Mouse (Mus musculus) T-cell, adult 2 months (primary cell): ENCODE measurements around the gene Psma6.
"Not testable (repeated sequence)": the region's sequence is repeated elsewhere in the genome, so short reads cannot be mapped to it uniquely, and the experiment has no call there.

Source experiments
- DNase-seq: peaks from one replicate; pipeline ENCODE4 v3.0.0; 2022; ENCODE audit warnings: low spot score

The Psma6 gene

DNA sequence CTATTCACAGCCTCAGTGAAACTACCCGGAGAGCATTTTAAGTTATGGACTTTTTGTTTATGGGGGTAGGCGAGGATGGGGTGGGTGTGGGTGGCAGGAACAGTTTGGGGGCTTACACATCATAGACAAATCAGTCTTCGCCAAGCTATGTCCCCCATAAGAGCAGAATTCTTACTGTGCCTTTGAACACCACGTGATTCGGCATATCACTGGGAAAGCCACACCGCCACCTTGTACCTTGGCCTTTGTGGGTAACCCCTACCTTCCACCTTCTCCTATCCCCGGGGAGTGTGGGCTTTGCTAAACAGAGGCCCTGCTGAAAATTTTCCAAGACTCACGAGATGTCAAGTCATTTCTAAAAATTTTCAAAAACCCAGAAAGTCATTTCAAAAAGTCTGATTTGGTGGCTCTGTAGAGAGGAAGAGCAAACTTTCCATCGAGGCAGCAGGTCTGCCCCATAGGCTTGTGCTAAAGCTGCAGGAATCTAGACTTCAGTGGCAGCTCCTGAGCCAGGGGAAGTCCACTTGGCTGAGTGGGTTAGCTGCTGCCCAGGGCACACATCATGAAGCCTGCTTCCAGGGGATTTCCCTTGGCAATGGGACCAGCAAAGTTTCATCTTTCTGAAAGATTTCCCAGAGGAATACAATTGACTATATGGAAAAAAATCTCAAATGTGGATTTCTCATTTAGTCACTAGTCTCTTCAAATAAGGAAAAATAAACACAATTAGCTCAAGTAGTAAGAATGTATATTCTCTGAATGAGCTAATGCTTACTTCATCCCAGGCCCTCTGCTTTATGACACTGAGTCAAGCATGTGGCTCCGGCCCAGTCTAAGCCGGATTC is 8.9 kb downstream of the Psma6 start:
- no peak for DNase-seq

DNA sequence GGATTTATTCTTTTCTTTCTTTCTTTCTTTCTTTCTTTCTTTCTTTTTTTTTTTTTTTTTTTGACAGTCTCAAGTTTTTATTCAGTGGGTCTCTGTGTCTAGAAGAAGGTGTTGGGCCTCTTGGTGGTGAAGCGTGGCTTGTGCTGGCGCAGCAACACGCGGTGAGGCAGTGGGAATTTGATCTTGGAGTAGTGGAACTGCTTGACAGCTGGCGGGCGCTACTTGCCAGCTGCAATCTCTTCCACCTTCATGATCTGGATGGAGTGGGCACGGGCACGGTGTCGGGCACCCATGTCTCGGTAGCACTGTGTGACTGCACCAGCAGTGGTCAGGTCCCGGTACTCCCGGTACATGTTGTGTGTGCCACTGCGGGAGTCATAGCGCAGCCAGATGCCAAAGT is 11.6 kb downstream of the Psma6 start:
- not testable (repeated sequence) for DNase-seq

DNA sequence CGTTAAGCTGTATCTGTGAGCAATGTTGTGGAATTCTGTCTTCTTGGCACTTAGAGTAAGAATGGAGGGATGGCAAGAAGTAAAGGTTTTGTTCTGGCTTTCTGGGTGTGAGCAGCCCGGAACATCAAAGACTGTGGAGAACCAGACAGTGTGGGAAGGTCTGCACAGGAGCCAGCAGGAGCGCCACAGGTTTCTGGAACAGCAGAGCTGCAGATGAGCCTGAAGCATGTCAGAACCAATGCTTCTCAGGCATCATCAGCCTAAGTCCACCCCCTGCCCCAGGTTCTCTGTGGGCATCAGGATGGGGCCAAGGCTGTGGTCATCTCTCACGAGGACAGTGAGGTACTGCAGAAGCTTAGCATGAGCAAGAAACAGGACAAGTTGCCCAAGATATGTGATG is 12.5 kb downstream of the Psma6 start:
- DNase-seq: no peak

DNA sequence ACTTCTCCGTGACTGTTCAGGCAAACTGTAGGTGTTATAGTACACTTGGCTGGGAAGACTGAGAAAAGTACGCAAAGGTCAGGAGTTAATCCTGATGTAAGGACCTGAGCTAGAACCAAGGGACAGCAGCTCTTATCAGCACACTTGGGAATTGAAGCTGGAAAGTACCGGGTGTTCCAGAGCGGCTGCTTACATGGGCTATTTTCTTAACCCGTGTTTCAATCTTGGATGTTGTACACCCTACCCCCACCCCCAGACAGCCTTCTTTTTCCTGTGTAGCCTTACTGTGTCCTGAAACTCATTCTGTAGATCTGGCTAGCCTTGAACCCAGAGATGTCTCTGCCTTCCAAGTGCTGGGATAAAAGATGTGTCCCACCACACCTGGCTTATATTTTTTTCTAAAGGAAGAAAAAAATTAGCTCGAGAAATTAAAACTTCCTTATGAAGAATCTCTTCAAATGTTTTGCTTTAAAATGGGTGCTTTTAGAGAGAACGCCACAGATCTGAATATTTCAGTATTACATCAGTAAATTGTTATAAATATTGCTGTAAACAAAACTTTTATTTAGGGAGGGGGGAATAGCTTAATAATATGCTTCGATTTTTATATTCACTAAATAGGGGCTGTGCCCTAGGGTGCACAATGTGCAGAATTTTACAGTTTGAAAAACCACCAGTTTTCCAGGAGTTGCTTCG is 13.7 kb downstream of the Psma6 start:
- no peak for DNase-seq

DNA sequence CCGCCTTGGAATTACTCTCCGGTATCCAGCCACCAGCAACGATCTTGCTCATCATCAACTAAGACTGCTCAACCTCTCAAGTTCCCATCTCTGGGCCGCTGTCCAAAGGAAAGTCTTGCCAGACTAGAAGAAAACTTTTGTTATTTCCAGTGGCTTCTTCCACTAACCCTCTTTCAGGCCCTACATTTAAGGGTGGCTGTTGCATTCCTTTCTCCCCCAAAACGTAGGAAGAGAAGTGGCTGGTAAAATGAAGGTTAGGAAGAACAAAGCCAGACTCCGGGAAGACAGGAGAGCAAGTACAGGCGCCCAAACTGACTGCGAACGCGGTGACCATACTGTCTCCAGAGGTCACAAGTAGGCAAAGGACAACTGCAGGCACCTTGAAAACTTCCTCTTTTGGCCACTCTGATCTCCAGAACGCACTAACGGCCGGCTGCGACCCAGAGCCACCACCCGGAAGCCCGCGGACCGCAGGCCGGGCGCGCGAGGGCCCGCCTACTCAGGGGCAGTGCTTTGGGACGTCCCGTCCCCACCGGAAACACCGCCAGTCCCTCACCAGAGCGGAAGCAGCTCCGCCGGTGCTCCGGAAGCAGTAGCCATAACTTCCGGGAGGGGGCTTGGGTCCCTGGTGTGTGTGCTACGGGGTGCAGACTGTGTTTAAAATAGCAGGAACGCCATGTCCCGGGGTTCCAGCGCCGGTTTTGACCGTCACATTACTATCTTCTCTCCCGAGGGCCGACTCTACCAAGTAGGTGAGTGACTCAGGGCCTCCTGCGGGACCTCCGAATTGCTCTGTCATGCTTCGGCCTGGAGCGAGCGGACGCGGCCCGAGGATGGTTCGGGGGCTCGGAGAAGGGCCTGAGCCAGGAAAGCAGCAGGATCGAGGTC is 14.5 kb downstream of the Psma6 start:
- DNase-seq: peak; percentile 91

DNA sequence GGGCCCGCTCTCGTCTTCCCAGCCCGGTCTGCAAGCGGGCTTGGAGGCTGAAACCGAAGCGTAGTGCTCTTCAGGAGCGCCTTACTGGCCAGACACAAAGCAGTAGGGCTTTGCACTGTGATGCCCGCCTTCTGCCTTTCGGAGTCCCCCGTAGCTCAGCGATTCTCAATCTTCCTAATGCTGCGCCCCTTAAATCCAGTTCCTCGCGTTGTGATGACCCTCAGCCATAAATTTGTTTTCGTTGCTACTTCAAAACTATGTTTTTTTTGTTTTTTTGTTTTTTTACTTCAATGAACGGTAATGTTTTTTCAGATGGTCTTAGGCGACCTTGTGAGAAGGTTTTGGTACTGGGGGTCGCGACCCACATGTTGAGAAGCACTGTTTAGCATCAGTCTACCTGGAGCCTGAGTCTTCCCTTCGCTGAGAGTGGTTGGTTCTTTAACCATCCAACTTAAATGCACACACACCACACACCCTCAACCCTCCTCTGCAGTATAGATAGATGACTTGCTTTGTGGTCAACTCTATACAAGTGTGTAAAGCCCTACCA is 15.2 kb downstream of the Psma6 start:
- no peak for DNase-seq

DNA sequence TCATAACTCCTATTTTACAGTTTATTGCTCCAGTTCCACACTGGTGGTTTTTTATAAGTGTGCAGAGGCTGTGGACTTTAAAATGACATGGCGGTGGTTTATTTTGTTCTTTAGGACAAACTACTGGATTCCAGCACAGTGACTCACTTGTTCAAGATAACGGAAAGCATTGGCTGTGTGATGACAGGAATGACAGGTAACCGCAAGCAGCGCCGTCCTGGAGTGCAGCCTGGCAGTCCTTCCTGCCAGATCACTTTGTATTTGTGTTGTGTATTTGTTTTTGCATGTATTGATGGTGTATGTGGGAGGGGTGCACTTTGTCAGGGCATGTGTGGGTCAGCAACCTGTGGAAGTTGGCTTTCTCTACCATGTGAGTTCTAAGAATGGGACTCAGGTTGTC is 23.9 kb downstream of the Psma6 start:
- no peak for DNase-seq

DNA sequence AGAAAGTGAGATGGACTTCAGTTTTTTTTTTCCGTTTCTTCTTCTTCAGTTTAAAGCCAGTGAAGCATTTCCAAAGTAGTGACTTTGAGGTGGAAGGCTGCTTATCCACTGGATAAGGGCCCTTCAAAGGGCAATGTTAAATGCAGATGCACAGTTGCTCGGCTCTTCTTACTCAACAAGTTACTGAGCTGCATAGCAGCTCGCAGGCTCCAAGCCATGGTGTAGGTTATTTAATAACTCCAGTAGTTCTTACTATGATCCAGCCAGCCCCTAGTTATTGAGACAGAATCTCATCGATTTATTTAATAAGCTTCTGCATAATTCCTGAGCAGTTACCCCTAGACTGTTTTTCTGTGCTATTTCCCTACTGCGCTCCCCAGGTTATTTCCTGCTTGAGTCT is 31.2 kb downstream of the Psma6 start:
- no peak for DNase-seq

DNA sequence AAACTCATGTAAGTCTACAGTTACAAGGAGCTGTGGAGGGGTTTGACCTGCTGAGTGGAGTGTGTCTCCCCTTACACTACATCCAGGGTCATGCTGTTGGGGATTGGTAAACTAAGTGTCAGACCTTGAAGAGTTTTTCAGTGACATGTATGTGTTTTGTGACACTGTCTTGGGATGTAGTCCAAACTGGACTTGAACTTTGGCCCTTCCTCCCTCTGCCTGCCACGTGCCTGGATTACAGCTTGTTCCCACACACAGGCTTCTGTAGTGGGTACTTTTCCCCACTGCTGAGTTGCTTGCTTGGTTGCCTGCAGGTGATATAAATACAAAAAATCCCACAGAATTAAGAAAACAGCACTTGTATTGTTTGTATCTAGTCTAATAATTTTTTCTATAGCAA is 31.7 kb downstream of the Psma6 start:
- DNase-seq: no peak

DNA sequence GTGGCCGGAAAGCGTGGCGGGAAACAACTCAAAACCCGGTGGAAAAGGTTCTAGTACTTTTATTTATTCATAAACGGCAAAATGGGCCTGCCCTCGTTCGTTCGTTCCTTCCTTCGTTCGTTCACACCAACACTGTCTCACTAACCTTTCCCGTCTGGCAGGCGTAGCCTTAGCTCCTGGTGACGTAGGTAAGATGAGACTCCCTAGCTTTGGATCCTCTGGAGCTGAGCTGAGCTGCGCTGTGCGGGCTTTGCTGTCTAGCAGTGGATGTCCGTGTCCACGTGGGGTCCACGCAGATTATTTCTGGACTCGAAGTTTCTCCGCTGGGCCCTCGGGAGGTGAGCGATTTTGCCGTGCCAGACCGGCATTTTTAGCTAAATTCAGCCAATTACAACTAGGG is 36.2 kb downstream of the Psma6 start:
- DNase-seq: no peak

DNA sequence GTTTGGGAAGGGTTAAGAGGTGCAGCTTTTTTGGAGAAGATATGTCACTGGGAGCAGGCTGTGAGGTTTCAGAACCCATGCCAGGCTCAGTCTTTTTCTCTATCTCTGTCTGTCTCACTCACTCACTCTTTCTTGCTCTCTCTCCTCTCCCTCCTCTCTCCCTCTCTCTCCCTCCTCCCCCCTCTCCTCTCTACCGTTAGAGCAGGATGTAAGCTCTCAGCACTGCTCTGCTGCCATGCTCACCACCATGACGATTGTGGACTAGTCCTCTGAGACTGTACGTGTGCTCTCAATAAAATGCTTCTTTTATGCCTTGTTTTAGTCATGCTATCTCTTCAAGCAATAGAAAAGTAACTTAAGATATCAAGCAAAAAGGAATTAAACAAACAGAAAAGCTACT is 38.0 kb downstream of the Psma6 start:
- DNase-seq: no peak

DNA sequence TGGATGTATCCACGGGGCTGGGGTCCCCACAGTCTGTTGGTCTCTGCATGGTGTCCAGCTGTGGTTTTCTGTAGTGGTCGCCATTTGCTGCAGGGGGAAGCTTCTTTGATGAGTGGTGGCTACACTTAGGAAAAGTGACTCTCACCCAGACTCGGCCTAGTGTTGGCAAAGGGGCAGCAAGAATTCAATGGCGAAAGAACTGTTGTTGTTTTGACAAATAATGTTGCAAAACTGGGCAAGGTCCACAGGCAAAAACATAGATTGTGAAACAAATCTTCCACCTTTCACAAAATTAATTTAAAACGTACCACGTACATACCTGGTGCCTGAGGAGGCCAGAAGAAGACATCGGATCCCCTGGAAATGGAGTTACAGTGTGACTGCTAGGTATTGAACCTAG is 42.3 kb downstream of the Psma6 start:
- DNase-seq: no peak

DNA sequence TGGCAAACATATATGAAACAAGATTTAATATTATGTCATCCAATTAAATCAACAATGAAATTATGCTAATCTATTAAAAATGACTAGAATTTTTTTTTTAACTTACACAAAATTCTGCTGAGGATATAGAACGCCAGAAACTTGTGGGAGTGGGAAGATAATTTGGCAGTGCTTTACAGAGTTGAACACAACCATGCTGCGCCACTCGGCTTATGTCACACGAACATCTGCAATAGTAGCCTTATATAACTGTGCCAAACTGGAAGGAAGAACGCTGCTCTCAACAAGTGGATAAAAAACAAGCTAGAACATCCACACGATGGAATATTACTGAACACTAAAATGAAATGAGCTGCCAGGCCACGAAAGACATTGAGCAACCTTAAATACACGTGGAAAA is 45.2 kb downstream of the Psma6 start:
- no peak for DNase-seq

DNA sequence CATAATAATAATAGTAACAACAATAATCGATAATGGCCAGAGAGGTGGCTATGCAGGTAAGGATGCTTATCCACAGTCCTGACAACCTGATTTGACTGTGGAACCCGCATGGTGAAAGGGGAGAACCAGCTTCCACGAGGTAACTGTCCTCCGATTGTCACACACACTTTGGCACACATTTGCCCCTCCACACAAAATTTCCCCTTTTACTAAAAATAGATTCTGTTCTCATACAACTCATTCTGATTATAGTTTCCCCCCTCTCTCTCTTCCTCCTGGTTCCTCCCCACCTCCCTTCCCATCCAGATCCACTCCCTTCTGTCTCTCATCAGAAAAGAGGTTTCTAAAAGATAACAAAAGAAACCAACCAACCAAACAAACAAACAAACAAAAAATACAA is 45.9 kb downstream of the Psma6 start:
- no peak for DNase-seq

DNA sequence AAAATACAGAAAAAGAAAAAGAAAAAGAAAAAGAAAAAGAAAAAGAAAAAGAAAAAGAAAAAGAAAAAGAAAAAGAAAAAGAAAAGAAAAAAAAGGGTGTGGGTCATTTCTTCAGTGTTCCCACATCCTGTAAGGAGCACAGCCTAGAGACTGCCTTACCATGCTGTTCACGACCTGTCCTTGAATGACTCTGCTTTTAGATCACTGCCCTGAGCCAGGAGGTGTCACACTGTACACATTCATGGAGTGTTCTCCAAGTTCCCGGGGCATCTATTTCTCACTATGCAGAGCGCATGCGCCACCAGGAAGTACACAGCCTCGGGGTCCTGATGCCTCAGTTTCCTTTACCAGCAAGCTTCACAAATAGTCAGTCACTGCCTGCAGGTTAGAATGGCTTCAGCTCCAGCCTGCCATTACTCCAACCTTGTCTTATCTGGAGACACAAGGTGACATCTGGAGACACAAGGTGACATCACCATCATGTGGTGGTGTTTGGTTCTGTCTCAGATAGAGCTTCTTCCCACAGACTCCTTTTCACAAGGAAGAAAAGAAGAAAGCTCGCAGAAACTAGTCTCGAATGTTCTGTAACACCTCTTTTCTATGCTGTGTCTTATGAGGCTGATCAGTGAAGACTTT is 48.4 kb downstream of the Psma6 start:
- DNase-seq: no peak

DNA sequence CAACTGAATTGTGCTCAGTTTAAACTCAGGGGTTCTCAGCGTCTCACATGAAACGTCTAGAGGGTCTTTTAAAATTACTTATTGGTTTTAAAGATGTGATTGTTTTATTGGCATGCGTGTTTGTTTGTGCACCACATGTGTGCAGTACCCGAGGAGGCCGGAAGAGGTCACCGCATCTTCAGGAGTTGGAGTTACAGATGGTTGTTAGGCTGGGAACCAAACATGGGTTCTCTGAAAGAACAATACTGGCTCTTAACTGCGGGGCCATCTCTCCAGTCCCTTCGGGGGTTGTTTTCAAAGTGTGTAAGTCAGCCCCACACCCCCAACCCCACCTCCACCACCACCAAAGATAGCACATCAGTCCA is 48.9 kb downstream of the Psma6 start:
- no peak for DNase-seq

DNA sequence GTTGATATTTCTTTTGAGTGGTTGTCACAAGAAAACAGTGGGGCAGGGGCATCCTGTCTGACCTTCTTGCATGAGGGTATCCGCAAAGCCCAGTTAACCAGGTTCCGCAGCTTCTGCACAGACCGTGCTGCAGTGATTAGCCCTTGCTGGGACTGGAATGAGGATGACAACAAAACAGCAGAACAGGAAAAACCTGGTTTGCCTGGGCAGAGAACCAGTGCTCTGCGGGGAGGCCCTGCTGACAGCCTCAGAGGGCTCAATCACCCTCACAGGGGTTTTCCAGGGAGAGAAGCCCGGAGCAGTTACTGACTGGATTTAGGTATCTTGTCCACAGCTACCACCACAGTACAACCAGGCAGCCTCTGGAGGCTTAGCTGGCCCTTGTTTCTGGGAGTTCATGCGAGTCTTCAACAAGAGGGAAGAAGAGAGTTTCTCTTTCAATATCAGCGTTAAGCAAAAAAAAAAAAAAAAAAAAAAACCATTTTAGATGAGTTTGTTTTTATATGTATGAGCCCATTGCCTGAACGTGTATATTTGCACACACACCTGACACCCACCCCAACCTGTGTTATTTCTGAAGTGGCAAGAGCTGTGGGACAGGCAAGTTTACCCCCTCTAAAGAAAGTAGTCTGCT is 49.9 kb downstream of the Psma6 start:
- peak; percentile 25 for DNase-seq

DNA sequence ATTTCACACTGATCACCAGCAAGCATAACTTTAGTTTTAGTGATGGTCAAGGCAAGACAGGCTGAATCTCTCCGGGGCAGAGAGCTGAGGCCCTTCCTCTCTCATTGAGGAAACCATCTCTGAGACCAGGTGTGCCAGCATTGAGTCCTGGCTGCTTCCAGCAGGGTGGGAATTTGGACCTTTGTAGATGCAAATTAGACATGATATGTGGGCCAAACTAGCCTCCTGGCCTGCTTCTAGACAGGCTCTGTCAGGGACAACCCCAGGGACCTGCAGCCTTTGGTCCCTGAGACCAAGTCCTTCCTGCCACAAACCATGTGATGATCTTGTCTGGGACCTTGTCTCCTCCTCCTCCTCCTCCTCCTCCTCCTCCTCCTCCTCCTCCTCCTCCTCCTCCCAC is 51.1 kb downstream of the Psma6 start:
- DNase-seq: no peak

DNA sequence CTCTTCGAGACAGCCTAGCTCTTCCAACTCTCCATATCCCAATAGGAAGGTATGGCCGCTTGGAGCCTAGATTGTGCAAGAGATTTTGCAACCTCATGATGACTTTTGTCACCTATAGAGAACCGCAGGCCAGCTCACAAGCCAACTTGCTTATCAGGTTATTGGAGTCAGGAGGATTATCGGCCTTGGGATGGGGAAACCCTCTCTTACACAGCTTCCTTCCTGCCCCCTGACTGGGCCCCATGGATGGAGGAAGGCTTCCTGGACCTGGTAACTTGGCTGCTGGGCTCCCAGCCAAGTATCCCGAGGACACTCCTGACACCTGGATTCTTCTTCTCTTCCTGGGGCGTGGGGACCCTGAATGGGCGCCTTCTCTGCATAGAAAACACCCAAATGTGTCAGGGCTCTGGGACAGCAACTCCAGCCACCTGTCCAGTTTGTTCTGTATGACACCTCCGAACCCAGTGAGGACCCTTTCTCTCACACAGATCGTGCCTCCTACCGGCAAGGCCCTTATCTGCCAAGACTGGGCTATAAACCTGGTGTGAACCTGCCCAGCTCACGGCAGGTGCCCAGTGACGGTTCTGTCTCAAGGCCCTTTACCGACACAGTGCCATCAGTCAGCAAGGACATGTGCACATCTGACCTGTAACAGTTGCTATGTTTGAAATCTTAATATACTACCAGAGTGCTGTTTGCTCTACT is 53.3 kb downstream of the Psma6 start:
- DNase-seq: no peak

DNA sequence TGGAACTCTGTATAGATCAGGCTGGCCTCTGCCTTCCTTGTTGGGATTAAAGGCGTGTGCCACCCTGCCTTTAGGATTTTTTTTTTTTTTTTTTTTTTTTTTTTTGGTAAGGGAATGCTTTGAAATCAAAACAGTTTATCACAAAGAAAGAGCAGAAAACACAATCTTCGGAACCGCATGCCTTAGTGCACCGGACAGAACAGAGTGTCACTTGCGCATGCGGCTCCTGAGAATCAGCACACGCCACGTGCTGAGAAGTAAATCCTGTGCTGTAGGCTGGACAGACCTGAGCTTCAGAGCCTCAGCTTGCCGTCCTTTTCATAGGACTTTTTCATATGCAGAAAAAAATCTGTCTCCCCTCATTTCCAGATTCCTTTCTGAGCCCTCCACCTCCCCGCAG is 54.0 kb downstream of the Psma6 start:
- no peak for DNase-seq

DNA sequence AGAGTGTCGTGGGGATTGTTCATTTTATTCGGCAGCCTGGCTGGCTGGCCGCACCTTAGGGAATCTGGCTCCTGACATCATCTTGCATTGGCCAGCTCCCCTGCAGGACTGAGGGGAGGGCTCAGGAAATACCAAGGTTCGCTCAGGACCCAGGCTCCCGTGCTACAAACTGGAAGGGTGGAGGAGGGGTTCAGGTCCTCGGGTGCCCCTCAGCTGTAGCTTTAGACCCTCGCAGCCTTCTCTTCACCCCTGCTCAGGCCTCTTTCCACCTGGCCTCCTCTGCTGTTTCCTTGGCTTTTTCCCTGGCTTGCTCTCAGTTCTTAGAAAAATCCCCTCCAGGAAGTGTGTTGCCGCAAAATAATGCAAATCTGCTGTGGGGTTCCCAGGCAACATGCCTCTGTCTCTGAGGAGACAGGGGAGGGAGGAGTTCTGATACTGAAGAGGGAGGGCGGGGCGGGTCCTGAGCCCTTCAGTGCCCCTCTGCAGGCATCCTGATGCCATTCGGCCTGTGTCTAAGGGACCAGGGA is 54.7 kb downstream of the Psma6 start:
- peak; percentile 10 for DNase-seq
